Mouse (Mus musculus) intestine, embryonic 16.5 days (tissue): ENCODE results near the gene Necab3. TPM values are rescaled to one million over a fixed set of nuclear protein-coding genes. Genes with fewer than 3 reads are reported as not detected.

ENCODE experiments used
- ATAC-seq: fragments of 200-750 bp; cut with Nextera tagmentation; 2 replicates; pipeline ENCODE4 v1.8.0; 2017; ENCODE audit warnings: moderate TSS enrichment, moderate library complexity
- H3K27ac ChIP-seq: fragments of 300-500 bp; sonication (generic); 2 replicates; pipeline ENCODE4 v1.5.1; 2014; ENCODE audit warnings: mild to moderate bottlenecking, low read length
- H3K27me3 ChIP-seq: fragments of 300-500 bp; sonication (generic); replicated peaks from 2 replicates; pipeline ENCODE4 v1.6.1; 2014; ENCODE audit warnings: low read length, control low read depth, mixed read lengths; ENCODE audit not compliant: control insufficient read depth, insufficient read depth
- H3K36me3 ChIP-seq: fragments of 300-500 bp; sonication (generic); 2 replicates; pipeline ENCODE4 v1.6.1; 2014; ENCODE audit warnings: low read length, control low read depth; ENCODE audit not compliant: control insufficient read depth, insufficient read depth
- H3K4me1 ChIP-seq: fragments of 300-500 bp; sonication (generic); 2 replicates; pipeline ENCODE4 v1.6.1; 2014; ENCODE audit warnings: low read length, control low read depth, mixed read lengths; ENCODE audit not compliant: control insufficient read depth, insufficient read depth
- H3K4me2 ChIP-seq: fragments of 300-500 bp; sonication (generic); 2 replicates; pipeline ENCODE4 v1.6.1; 2014; ENCODE audit warnings: low read depth, low read length, control low read depth
- H3K4me3 ChIP-seq: fragments of 300-500 bp; sonication (generic); 2 replicates; pipeline ENCODE4 v1.5.1; 2014; ENCODE audit warnings: mild to moderate bottlenecking, low read length
- H3K9ac ChIP-seq: fragments of 300-500 bp; sonication (generic); 2 replicates; pipeline ENCODE4 v1.6.1; 2014; ENCODE audit warnings: low read depth, low read length
- H3K9me3 ChIP-seq: fragments of 300-500 bp; sonication (generic); 2 replicates; pipeline ENCODE4 v1.6.1; 2016; ENCODE audit warnings: low read length, control low read depth; ENCODE audit not compliant: control insufficient read depth
- WGBS: fragments of 180-500 bp; shearing (Covaris S2); extraction: QIAGEN DNeasy Blood & Tissue Kit; methylation state at CpG from one replicate; pipeline ENCODE4 v1.1.7; 2014; 5-methylcytosine and 5-hydroxymethylcytosine counted together
- polyA plus RNA-seq: library from polyadenylated mRNA; unstranded; fragments of >200 nt; fragmentation: Nextera tagmentation; extraction: Ambion mirVana; gene quantifications from 2 replicates; pipeline ENCODE4 v1.2.1, GENCODE M21; 2015

The Necab3 gene
- polyA plus RNA-seq, 1 experiment from 2014 or later: 1.6 TPM

- 65% methylated on average over 12 of the region's 12 CpGs for WGBS
- no peak overlapping the region for H3K4me3 ChIP-seq
- no peak for ATAC-seq
Observed at GRCm38 (mm10) chr2:154576876-154577743, 18.4 kb upstream of the Necab3 start.

GRCm38 (mm10) chr2:154574271-154574670 lies 15.6 kb upstream of the Necab3 start:
- Histone ChIP-seq H3K9ac (no peak overlapping the region), H3K27ac (no peak overlapping the region), H3K4me1 (peaks cover 11% of the 10 kb centered on the region), H3K27me3 (no peaks in the 10 kb centered on the region), H3K4me3 (no peak overlapping the region), H3K4me2 (no peak overlapping the region), H3K36me3 (no peaks in the 10 kb centered on the region), H3K9me3 (no peaks in the 10 kb centered on the region)
- WGBS: 70% methylated on average over 7 of the region's 7 CpGs
- no peak for ATAC-seq

More at GRCm38 (mm10) chr2:154576876-154577743, 18.4 kb upstream of the Necab3 start:
- H3K4me2 ChIP-seq: no peak overlapping the region
- H3K27me3 ChIP-seq: no peaks in the 10 kb centered on the region
- H3K27ac ChIP-seq: no peak overlapping the region
- H3K36me3 ChIP-seq: no peaks in the 10 kb centered on the region
- no peak overlapping the region for H3K9ac ChIP-seq
- peaks cover 3% of the 10 kb centered on the region; the same call in 1 of the 2 replicates for H3K4me1 ChIP-seq
- no peaks in the 10 kb centered on the region for H3K9me3 ChIP-seq

- H3K27ac ChIP-seq: no peak overlapping the region
- H3K27me3 ChIP-seq: no peaks in the 10 kb centered on the region
- no peaks in the 10 kb centered on the region for H3K36me3 ChIP-seq
- H3K9me3 ChIP-seq: no peaks in the 10 kb centered on the region
- H3K4me3 ChIP-seq: no peak overlapping the region
- WGBS: 74% methylated on average over 3 of the region's 3 CpGs
- no peak for ATAC-seq
- peaks cover 20% of the 10 kb centered on the region for H3K4me1 ChIP-seq
- no peak overlapping the region for H3K9ac ChIP-seq
- H3K4me2 ChIP-seq: no peak overlapping the region
Observed at GRCm38 (mm10) chr2:154572996-154573395, 14.3 kb upstream of the Necab3 start.

- Histone ChIP-seq H3K4me2 (no peak overlapping the region), H3K36me3 (no peaks in the 10 kb centered on the region), H3K27ac (no peak overlapping the region), H3K27me3 (no peaks in the 10 kb centered on the region), H3K4me3 (no peak overlapping the region), H3K4me1 (peaks cover 26% of the 10 kb centered on the region), H3K9ac (no peak overlapping the region), H3K9me3 (no peaks in the 10 kb centered on the region)
- WGBS: 53% methylated on average over 8 of the region's 8 CpGs
- no peak for ATAC-seq
Observed at GRCm38 (mm10) chr2:154571976-154572375, 13.3 kb upstream of the Necab3 start.

GRCm38 (mm10) chr2:154571266-154571665 lies 12.6 kb upstream of the Necab3 start:
- ATAC-seq: no peak
- Histone ChIP-seq H3K9me3 (no peaks in the 10 kb centered on the region), H3K9ac (no peak overlapping the region), H3K27me3 (no peaks in the 10 kb centered on the region), H3K27ac (peak overlapping the region; percentile 19; the same call in 1 of the 2 replicates), H3K36me3 (no peaks in the 10 kb centered on the region), H3K4me1 (peaks cover 29% of the 10 kb centered on the region), H3K4me3 (no peak overlapping the region), H3K4me2 (no peak overlapping the region)
- WGBS: 80% methylated on average over 4 of the region's 4 CpGs

- Histone ChIP-seq H3K4me2 (peak overlapping the region; percentile 75; the same call in 1 of the 2 replicates), H3K27ac (peak overlapping the region; percentile 64), H3K4me3 (peak overlapping the region; percentile 77; the same call in 1 of the 2 replicates), H3K4me1 (peaks cover 29% of the 10 kb centered on the region), H3K36me3 (no peaks in the 10 kb centered on the region), H3K9ac (no peak overlapping the region), H3K9me3 (no peaks in the 10 kb centered on the region), H3K27me3 (no peaks in the 10 kb centered on the region)
- ATAC-seq: no peak
- 57% methylated on average over 4 of the region's 4 CpGs for WGBS
Observed at GRCm38 (mm10) chr2:154570666-154571065, 12.0 kb upstream of the Necab3 start.

GRCm38 (mm10) chr2:154569836-154570286 lies 11.2 kb upstream of the Necab3 start, which contains the start of gene E2f1:
Gene E2f1, minus strand, starts transcription at chr2:154569892.
- H3K36me3 ChIP-seq: no peaks in the 10 kb centered on the region
- H3K4me2 ChIP-seq: peak within 1 kb of the TSS; percentile 75
- H3K27ac ChIP-seq: peak within 1 kb of the TSS; percentile 76
- peaks cover 31% of the 10 kb centered on the region for H3K4me1 ChIP-seq
- H3K9me3 ChIP-seq: no peaks in the 10 kb centered on the region
- H3K27me3 ChIP-seq: no peaks in the 10 kb centered on the region
- ATAC-seq: peak; percentile 97
- peak within 1 kb of the TSS; percentile 76 for H3K9ac ChIP-seq
- peak within 1 kb of the TSS; percentile 77 for H3K4me3 ChIP-seq
- 0% methylated on average over 44 of the region's 44 CpGs for WGBS

GRCm38 (mm10) chr2:154569071-154569748 lies 10.5 kb upstream of the Necab3 start:
- WGBS: under 1% methylated on average over 69 of the region's 70 CpGs
- no peaks in the 10 kb centered on the region for H3K27me3 ChIP-seq
- ATAC-seq: peak; percentile 86
- H3K4me1 ChIP-seq: peaks cover 31% of the 10 kb centered on the region
- H3K9me3 ChIP-seq: no peaks in the 10 kb centered on the region
- H3K36me3 ChIP-seq: no peaks in the 10 kb centered on the region
- H3K4me2 ChIP-seq: peak overlapping the region; percentile 72
- H3K4me3 ChIP-seq: peak overlapping the region; percentile 77
- H3K27ac ChIP-seq: peak overlapping the region; percentile 76
- peak overlapping the region; percentile 76 for H3K9ac ChIP-seq
